Mouse (Mus musculus) brain, embryonic 14.5 days (tissue): ENCODE measurements around the gene Nme1.

Source experiments
- CTCF ChIP-seq: fragments of 200-500 bp; IDR thresholded peaks from 2 replicates; pipeline ENCODE4 v1.5.1; 2012; ENCODE audit warnings: inconsistent platforms, mild to moderate bottlenecking, moderate library complexity, borderline replicate concordance; ENCODE audit not compliant: insufficient read depth, insufficient read length; ENCODE audit errors: extremely low read depth
- POLR2A ChIP-seq: fragments of 200-500 bp; IDR thresholded peaks from 2 replicates; pipeline ENCODE4 v1.6.1; 2012; ENCODE audit warnings: mild to moderate bottlenecking, inconsistent platforms, borderline replicate concordance; ENCODE audit not compliant: poor library complexity, insufficient read depth, insufficient read length, severe bottlenecking; ENCODE audit errors: extremely low read depth

GRCm38 (mm10) chr11:94003346-94003745 is 35.0 kb upstream of the Nme1 start:
- no peak for TF ChIP-seq POLR2A
- TF ChIP-seq CTCF, result no peak
